In the genomic region with DNA sequence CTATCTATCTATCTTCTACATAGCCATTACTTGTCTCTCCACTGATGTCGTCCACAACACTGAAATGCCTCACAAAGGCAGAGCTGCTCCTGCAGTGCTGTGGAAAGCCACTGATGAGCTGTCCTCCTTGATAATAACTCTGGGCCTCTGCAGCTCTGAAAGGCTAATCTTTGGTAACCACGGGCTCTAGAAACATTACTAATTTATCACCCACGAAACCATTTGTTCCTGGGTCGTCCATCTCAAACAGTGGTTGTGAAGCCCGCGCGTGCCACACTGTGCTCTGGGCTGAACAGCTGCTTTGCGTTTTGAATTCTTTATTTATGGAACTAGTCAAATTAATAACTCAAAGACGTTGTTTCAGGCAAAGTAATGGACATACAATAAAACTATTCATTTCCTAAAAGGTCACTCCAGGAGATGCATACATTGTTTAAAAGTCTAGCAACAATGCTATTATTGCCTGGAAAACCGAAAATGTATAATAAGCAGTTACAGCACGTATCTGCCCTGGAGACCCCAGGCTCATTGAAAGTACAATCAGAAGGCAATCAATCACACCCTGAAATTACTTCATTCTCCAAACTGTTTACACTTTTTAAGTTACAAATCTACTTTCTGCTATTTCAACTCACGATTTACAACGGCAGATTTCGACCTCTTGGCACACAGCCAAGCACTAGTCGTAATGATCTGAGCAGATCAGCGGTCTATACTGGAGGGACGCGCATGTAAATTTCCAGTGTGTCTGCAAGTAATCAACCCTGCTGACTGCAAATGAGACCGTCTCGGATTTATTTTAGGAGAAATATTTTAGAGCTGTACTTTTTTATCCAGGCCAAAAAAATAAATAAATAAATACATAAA, we compare ENCODE assay signal across 9 mouse cellular contexts.
DNase-seq lines count a peak whose midpoint lies in the region; ATAC-seq and TF ChIP-seq lines count a peak whose summit lies in the region.
"Had no signal": no experiment of that assay in that cellular context is flagged by ENCODE, and none has a peak within 500 bp of the region (broad histone marks: within the 10 kb centered on the region; RNA-seq: fewer than 3 reads in every experiment).

No protein-coding gene starts in this region.

- H3K9me3 ChIP-seq in liver, embryonic 11.5 days (ENCODE audit: control insufficient read depth, low read length) = no peaks in the 10 kb centered on the region
- H3K9me3 ChIP-seq in liver, postnatal 0 days (ENCODE audit: low read length) = no peaks in the 10 kb centered on the region
- H3K9me3 ChIP-seq: liver, embryonic 13.5 days had no signal

- peaks cover 27% of the 10 kb centered on the region; the same call in 1 of the 2 replicates for H3K79me2 ChIP-seq in liver, adult 2 months (ENCODE audit: control insufficient read depth, insufficient read depth, low read length)

- WGBS in liver, adult 2 months = 49% methylated on average over 20 of the region's 20 CpGs
- WGBS in liver, embryonic 11.5 days = 58% methylated on average over 20 of the region's 20 CpGs
- WGBS in liver, postnatal 0 days (ENCODE audit: insufficient replicate concordance) = 56% methylated on average over 20 of the region's 20 CpGs

- no peak overlapping the region for H3K4me2 ChIP-seq in liver, embryonic 11.5 days
- H3K4me2 ChIP-seq in liver, postnatal 0 days (ENCODE audit: low read depth, low read length) = peak overlapping the region; percentile 22; the same call in 1 of the 2 replicates
- H3K4me2 ChIP-seq: liver, embryonic 13.5 days had no signal

- peak; percentile 48 for DNase-seq in liver, adult 2 months (ENCODE audit: extremely low read depth, low read depth, low spot score)
- no peak for DNase-seq in liver, embryonic 11.5 days (ENCODE audit: low spot score)
- DNase-seq in cerebellum, postnatal 25 days = peak; percentile 48 to 62
- DNase-seq in heart, postnatal 14 days = peak; percentile 28 to 37
- peak; percentile 50 for DNase-seq in liver, postnatal 0 days
- DNase-seq in yolk sac, embryonic 10.5 days (ENCODE audit: low spot score) = peak; percentile 27
- no peak for DNase-seq in thymus, postnatal 36 days
- DNase-seq in urinary bladder, postnatal 4 days (ENCODE audit: low spot score in 2 of 2) = no peak
- DNase-seq: liver, embryonic 13.5 days had no signal

- H3K27ac ChIP-seq in liver, adult 2 months (replicated peaks; ENCODE audit: insufficient read depth, low read depth, low read length) = no peak overlapping the region
- no peak overlapping the region for H3K27ac ChIP-seq in liver, embryonic 11.5 days (ENCODE audit: low read depth, low read length)
- no peak overlapping the region for H3K27ac ChIP-seq in liver, postnatal 0 days (ENCODE audit: low read depth)
- H3K27ac ChIP-seq: liver, embryonic 13.5 days had no signal

- no peak for ATAC-seq in liver, embryonic 11.5 days (replicated peaks; ENCODE audit: low FRiP score)
- no peak for ATAC-seq in liver, postnatal 0 days

- TF ChIP-seq CTCF in liver, adult 2 months (IDR thresholded peaks at IDR 0.05; ENCODE audit: low read depth, low read length) = no peak
- TF ChIP-seq CTCF in liver, postnatal 0 days (IDR thresholded peaks at IDR 0.05; ENCODE audit: low read depth) = no peak

- no peak overlapping the region for H3K9ac ChIP-seq in liver, adult 2 months (ENCODE audit: low read depth, low read length)
- no peak overlapping the region for H3K9ac ChIP-seq in liver, embryonic 11.5 days (ENCODE audit: low read depth, low read length)
- H3K9ac ChIP-seq in liver, postnatal 0 days (replicated peaks) = no peak overlapping the region
- H3K9ac ChIP-seq: liver, embryonic 13.5 days had no signal

- no peaks in the 10 kb centered on the region for H3K27me3 ChIP-seq in liver, adult 2 months (ENCODE audit: control insufficient read depth, insufficient read depth, low read length)
- no peaks in the 10 kb centered on the region for H3K27me3 ChIP-seq in liver, embryonic 11.5 days (replicated peaks; ENCODE audit: control insufficient read depth, insufficient read depth, low read length)
- H3K27me3 ChIP-seq in liver, postnatal 0 days (ENCODE audit: insufficient read depth, low read length) = no peaks in the 10 kb centered on the region
- H3K27me3 ChIP-seq: liver, embryonic 13.5 days had no signal

- intact Hi-C loops in heart, postnatal 14 days (cut with DNase I) = no loop called here

- no peak overlapping the region for H3K4me3 ChIP-seq in liver, adult 2 months (ENCODE audit: insufficient read depth, low read depth, low read length)
- no peak overlapping the region for H3K4me3 ChIP-seq in liver, embryonic 11.5 days (ENCODE audit: low read depth, low read length)
- no peak overlapping the region for H3K4me3 ChIP-seq in liver, postnatal 0 days (ENCODE audit: low read depth, low read length)
- H3K4me3 ChIP-seq: liver, embryonic 13.5 days had no signal

- no peak for TF ChIP-seq EP300 in liver, postnatal 0 days (IDR thresholded peaks at IDR 0.05; ENCODE audit: low read depth)

- H3K36me3 ChIP-seq in liver, adult 2 months (ENCODE audit: control insufficient read depth, insufficient read depth, low read length) = peaks cover 4% of the 10 kb centered on the region
- H3K36me3 ChIP-seq in liver, embryonic 11.5 days (ENCODE audit: control insufficient read depth, insufficient read depth, low read length) = no peaks in the 10 kb centered on the region
- peaks cover 6% of the 10 kb centered on the region for H3K36me3 ChIP-seq in liver, postnatal 0 days (replicated peaks; ENCODE audit: insufficient read depth, low read length)
- H3K36me3 ChIP-seq: liver, embryonic 13.5 days had no signal

- TF ChIP-seq POLR2A in liver, adult 2 months (IDR thresholded peaks at IDR 0.05; ENCODE audit: extremely low read depth, insufficient read depth, low read length) = no peak

- H3K4me1 ChIP-seq in liver, adult 2 months (ENCODE audit: control insufficient read depth, insufficient read depth, low read length) = peaks cover 19% of the 10 kb centered on the region
- H3K4me1 ChIP-seq in liver, embryonic 11.5 days (replicated peaks; ENCODE audit: control insufficient read depth, insufficient read depth, low read length) = peaks cover 5% of the 10 kb centered on the region
- peaks cover 8% of the 10 kb centered on the region; the same call in 1 of the 2 replicates for H3K4me1 ChIP-seq in liver, postnatal 0 days (ENCODE audit: insufficient read depth)
- H3K4me1 ChIP-seq: liver, embryonic 13.5 days had no signal

Comparison
In these comparisons a context has a peak if more than half of its experiments do, and no peak if none do; other contexts are left out.
1. DNase-seq: peak in liver, adult 2 months (single experiment), cerebellum, postnatal 25 days (2 of 2), heart, postnatal 14 days (2 of 2), liver, postnatal 0 days (single experiment) and yolk sac, embryonic 10.5 days (single experiment); none in liver, embryonic 11.5 days (single experiment), thymus, postnatal 36 days (0 of 2) and urinary bladder, postnatal 4 days (0 of 2).